Mouse (Mus musculus) gastrocnemius, adult 8-10 months (tissue): ENCODE measurements around the gene Scap. TPM values are rescaled to one million over a fixed set of nuclear protein-coding genes. Genes with fewer than 3 reads are reported as not detected.

Experiments used
- DNase-seq, 2 experiments: peaks; one replicate each; pipeline ENCODE4 v3.0.0; 2022; ENCODE audit warnings: low spot score in 2 of 2
- total RNA-seq, 4 experiments: library from RNA; stranded (reverse); gene quantifications; 2 replicates each; pipeline ENCODE4 v1.2.4; 2022

Gene Scap
- total RNA-seq, result 10 to 100 TPM; 14.2 to 16.6 (median 15.1) TPM

GRCm38 (mm10) chr9:110333135-110333895, at the start of gene Scap:
Gene Scap (plus strand): TSS chr9:110333288.
- peak; percentile 94 to 95 for DNase-seq

- no peak for DNase-seq
Measured at GRCm38 (mm10) chr9:110284075-110284697, 48.9 kb upstream of the Scap start.

- no peak for DNase-seq
Measured at GRCm38 (mm10) chr9:110287321-110287924, 45.7 kb upstream of the Scap start.

GRCm38 (mm10) chr9:110293254-110293718, 39.8 kb upstream of the Scap start:
- no peak for DNase-seq

DNA sequence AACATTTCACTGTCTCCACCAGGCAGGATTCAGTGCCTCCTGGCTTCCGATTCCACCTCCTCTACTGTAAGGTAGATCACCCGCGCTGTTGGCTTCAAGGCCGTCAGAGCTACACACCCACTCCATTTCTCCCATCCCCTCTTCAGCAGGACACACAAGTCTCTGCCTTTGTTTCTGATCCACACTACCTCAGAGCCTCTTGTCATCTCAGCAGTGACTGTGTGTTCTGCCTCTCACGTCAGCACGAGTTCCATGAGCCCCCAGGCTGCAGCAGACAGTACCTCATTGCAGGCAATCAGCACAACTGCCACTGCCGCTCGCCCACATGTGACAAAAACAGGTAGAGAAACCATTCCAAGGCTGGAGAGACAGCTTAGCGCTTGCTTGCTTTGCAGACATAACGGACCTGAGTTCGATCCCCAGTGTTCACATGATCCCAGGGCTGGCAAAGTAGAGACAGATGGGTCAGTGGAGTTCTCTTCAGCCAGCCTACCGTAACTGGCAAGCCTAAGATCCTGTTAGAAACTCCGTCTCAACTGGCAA, 39.1 kb upstream of the Scap start:
- DNase-seq, result no peak

DNA sequence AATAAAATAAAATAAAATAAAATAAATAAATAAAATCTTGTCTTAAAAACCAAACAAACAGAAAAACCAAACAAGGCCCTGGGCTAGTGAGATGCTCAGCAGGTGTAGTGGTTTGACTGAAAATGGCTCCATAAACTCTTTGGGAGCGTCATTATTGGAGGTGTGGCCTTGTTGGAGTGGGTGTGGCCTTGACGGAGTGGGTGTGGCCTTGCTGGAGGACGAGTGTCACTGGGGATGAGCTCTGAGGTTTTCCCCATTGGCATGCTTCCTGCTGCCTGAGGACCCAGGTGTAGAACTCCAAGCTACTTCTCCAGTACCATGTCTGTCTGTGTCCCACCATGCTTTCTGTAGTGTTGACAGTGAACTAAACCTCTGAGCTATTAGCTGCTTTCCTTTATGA, 38.3 kb upstream of the Scap start:
- DNase-seq, result no peak

- peak; percentile 63 to 64 for DNase-seq
Measured at GRCm38 (mm10) chr9:110296867-110297627, 36.0 kb upstream of the Scap start.

- DNase-seq, result no peak
Measured at GRCm38 (mm10) chr9:110304516-110304915, 28.6 kb upstream of the Scap start.

DNA sequence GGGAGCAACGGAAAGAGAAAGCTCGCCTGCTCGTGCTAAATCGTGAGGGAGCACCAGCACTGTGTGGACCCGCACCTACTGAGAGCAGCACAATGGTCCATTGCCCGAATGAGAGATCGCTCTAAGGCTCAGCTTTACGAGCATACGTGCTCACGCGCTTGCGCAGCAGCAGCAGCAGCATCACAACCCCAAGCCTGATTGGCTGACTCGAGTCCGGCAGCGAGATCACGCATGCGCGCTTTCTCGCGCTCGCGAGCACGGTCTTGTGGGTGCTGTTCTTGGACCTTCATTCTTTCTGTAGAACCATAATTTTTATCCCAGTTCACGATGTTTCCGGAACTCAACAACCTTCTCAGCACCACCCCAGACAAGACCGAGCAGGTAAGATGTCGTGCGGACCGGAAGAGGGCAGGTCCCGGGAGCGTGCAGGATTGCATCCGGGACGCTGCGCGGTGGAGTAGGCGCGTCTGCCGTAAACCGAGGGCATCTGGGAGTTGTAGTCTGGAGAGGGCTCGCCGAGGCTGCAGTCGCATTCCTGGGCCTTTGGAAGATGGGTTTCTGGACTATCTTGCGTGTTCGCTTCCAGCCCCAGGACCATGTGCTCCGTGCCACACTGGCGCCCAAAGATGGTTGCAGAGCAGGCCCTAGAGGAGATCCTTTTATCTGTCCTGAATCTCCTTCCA, 28.0 kb upstream of the Scap start, which contains the start of gene Elp6:
Gene Elp6, plus strand, starts transcription at position 205 of the 683 bp plus-strand sequence.
- DNase-seq, result peak; percentile 81 to 88

DNA sequence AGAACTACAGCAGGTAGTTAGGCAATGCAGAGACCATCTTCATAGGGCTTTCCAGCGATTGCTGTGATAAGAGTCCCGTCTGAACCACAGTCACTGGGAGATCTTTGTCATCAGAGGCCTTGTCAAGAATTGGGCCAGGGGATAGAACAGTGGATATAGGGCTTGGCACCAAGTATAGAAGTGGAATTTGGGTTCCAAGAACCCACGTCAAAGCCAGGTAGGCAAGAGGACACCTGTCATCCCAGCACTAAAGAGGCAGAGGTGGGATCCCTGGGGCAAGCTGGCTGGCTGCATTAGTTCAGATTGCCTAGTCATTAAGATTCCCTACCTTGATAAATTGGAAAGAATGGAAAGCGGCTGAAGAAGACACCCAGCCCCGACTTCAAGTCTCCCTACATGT, 26.7 kb upstream of the Scap start:
- no peak for DNase-seq

- no peak for DNase-seq
Measured at GRCm38 (mm10) chr9:110314706-110315105, 18.4 kb upstream of the Scap start.

DNA sequence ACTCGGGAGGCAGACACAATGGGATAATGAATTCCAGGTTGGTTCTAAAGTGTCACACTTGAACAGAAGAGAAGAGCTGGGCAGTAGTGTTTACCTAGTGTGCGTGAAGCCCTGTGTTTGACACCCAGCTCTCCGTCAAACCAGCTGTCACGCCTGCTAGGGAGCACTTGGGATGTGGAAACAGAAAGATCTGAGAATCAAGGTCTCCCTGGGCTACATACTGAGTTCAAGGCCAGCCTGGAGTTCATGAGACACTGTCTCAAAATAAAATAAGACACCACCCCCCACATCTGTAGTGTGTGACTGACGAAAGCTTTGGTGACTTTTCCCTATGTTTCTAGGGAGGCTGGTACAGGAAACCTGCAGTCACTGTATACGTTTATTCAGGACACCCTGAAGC, 17.7 kb upstream of the Scap start:
- no peak for DNase-seq

- DNase-seq, result no peak
Measured at GRCm38 (mm10) chr9:110315904-110316303, 17.2 kb upstream of the Scap start.

GRCm38 (mm10) chr9:110316503-110316902, 16.6 kb upstream of the Scap start:
- no peak for DNase-seq

DNA sequence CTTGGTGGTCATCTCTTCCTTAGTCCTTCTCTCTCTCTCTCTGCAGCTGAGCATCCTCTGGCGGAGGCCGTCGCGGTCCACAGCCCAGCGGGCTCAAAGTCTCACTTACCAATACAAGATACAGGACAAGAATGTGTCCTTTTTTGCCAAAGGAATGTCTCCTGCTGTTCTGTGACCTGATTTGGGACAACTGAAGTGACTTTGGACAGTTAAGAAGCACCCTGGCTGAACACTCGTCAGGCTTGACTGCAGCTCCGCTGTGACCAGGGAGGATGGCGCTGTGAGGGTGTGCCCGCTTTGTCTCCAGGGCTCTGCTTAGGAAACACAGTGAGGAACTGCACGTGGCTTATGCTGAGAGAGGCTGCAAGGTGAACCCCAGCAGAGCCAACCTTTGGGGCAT, 12.3 kb upstream of the Scap start:
- DNase-seq, result no peak

- DNase-seq, result no peak
Measured at GRCm38 (mm10) chr9:110322972-110323371, 10.1 kb upstream of the Scap start.

GRCm38 (mm10) chr9:110324181-110324580, 8.9 kb upstream of the Scap start:
- no peak for DNase-seq

DNA sequence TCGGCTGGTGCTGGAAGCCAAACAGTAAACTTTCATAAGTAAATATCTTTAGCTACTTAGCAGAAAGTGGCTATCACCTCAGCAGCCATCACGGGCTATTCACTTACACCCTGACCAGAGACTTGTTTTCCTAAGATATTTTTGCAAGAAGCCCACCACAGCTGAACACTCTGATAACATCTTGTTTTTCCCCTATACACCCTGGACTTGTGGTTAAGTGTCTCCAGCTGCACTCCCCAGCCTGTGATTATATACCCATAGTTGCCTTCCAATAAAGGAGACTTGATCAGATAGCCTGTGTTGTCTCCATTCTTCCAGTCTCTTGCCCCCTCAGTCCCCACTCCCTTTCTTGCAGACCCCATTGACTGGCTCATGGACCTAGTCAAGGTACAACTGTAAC, 4.9 kb upstream of the Scap start:
- DNase-seq, result no peak

GRCm38 (mm10) chr9:110328946-110329630, 4.0 kb upstream of the Scap start:
- no peak for DNase-seq

DNA sequence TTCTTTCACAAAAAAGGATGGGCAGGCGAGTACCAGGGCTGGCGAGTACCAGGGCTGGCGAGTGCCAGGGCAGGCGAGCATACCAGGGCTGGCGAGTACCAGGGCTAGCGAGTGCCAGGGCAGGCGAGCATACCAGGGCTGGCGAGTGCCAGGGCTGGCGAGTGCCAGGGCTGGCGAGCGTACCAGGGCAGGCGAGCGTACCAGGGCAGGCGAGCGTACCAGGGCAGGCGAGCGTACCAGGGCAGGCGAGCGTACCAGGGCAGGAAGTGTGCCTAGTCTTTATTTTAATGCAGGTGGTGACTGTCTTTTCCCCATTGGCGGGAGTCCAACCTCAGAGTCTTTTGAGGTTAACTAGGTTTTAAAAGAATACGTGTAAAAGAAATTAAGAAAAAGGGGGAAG, 3.4 kb upstream of the Scap start:
- no peak for DNase-seq
